Mouse (Mus musculus): ENCODE measurements around the gene F2r. TPM values are rescaled to one million over a fixed set of nuclear protein-coding genes. Genes with fewer than 3 reads are reported as not detected.

F2r gene
- polyA plus RNA-seq, 1 experiment, result 84.2 TPM

GRCm38 (mm10) chr13:95649941-95650340 lies 31.7 kb upstream of the F2r start:
- no peak for TF ChIP-seq GATA1 (IDR thresholded peaks at IDR 0.05; ENCODE audit: borderline replicate concordance, low read length)
- TF ChIP-seq FLI1 (IDR thresholded peaks at IDR 0.05; ENCODE audit: low read length), result no peak
- peaks cover 51% of the 10 kb centered on the region for H3K36me3 ChIP-seq (replicated peaks; ENCODE audit: low read length)
- peaks cover 65% of the 10 kb centered on the region for H3K4me1 ChIP-seq
- no peaks in the 10 kb centered on the region for H3K9me3 ChIP-seq
- no peak overlapping the region for H3K4me3 ChIP-seq (replicated peaks)
- H3K27me3 ChIP-seq (replicated peaks), result peaks cover 2% of the 10 kb centered on the region

- Histone ChIP-seq H3K4me3 (replicated peaks) (no peak overlapping the region), H3K36me3 (replicated peaks; ENCODE audit: low read length) (peaks cover 77% of the 10 kb centered on the region), H3K9me3 (no peaks in the 10 kb centered on the region), H3K4me1 (peaks cover 53% of the 10 kb centered on the region), H3K27me3 (replicated peaks) (peaks cover 2% of the 10 kb centered on the region)
- no peak for TF ChIP-seq FLI1 (IDR thresholded peaks at IDR 0.05; ENCODE audit: low read length)
- no peak for TF ChIP-seq GATA1 (IDR thresholded peaks at IDR 0.05; ENCODE audit: borderline replicate concordance, low read length)
Measured at GRCm38 (mm10) chr13:95647248-95647647, 29.0 kb upstream of the F2r start.

- Histone ChIP-seq H3K27me3 (replicated peaks) (peaks cover 2% of the 10 kb centered on the region), H3K9me3 (no peaks in the 10 kb centered on the region), H3K4me1 (peaks cover 47% of the 10 kb centered on the region), H3K4me3 (replicated peaks) (no peak overlapping the region), H3K36me3 (replicated peaks; ENCODE audit: low read length) (peaks cover 83% of the 10 kb centered on the region)
- TF ChIP-seq FLI1 (IDR thresholded peaks at IDR 0.05; ENCODE audit: low read length), result no peak
- no peak for TF ChIP-seq GATA1 (IDR thresholded peaks at IDR 0.05; ENCODE audit: borderline replicate concordance, low read length)
Measured at GRCm38 (mm10) chr13:95646687-95647111, 28.4 kb upstream of the F2r start.

DNA sequence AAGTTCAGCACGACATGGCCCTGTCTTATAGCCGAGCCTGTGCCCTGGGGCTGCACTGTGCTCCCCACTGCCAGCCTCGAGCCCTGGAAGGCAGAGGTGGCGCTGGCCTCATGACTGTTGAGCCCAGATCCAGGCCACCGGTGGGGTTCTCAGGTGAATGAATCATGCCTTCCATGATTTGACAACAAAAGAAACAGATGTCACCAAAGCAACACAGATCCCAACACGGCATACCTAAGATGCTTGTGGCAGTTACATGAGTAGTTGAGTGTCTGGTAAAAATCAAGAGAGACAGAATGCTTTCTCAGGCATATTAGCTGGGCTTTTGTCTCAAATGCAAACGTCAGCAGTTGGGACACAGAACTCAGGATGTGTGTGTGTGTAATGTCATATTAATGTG lies 25.5 kb upstream of the F2r start:
- Histone ChIP-seq H3K9me3 (no peaks in the 10 kb centered on the region), H3K4me1 (peaks cover 44% of the 10 kb centered on the region), H3K4me3 (replicated peaks) (no peak overlapping the region), H3K36me3 (replicated peaks; ENCODE audit: low read length) (peaks cover 77% of the 10 kb centered on the region), H3K27me3 (replicated peaks) (peaks cover 2% of the 10 kb centered on the region)
- TF ChIP-seq GATA1 (IDR thresholded peaks at IDR 0.05; ENCODE audit: borderline replicate concordance, low read length), result no peak
- TF ChIP-seq FLI1 (IDR thresholded peaks at IDR 0.05; ENCODE audit: low read length), result no peak

DNA sequence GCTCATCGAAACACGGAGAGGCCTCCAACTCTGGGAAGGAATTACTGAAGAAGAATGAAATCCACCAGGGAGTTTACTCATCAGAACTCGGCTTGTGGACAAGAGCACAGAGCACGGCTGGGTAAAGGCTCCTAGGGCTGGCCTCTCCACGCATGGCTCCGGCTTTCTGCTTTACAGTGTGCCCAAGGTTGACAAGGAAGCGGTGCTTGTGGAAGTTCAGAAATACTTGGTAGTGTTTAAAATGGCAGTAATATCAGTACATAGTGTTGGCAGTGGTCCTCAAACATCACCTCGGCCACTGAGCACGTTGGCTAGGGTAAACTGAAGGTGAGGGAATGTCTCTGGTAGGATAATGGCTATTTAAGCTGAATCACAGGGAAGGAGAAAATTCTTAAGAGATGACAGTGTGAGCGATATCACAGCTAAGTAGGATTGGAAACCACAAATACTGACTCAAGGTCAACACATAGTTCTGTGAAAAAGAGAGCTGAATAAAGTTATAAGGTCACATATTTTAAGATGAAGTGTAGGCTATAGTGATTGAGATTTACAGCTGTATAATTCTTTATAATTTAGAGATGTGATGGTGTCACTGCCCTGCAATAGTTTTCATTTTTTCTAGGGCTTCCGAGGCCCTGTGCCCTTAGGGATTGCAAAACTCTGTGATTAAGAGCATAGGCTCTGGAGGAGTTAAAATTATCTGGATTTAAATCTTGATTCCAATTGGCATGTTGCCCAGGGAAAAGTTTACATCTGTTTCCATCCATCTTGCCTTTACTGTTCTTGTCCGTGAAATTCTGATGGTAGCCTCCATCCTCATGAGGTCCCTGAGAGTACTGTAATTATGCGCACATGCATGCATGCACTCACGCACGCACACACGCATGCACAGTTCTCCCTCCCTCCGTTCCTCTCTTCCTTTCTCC lies 23.0 kb upstream of the F2r start:
- H3K4me1 ChIP-seq, result peaks cover 58% of the 10 kb centered on the region
- no peaks in the 10 kb centered on the region for H3K9me3 ChIP-seq
- peaks cover 70% of the 10 kb centered on the region for H3K36me3 ChIP-seq (replicated peaks; ENCODE audit: low read length)
- peaks cover 2% of the 10 kb centered on the region for H3K27me3 ChIP-seq (replicated peaks)
- H3K4me3 ChIP-seq (replicated peaks), result no peak overlapping the region
- TF ChIP-seq FLI1 (IDR thresholded peaks at IDR 0.05; ENCODE audit: low read length), result no peak
- no peak for TF ChIP-seq GATA1 (IDR thresholded peaks at IDR 0.05; ENCODE audit: borderline replicate concordance, low read length)

- H3K4me1 ChIP-seq, result peaks cover 67% of the 10 kb centered on the region
- no peaks in the 10 kb centered on the region for H3K9me3 ChIP-seq
- peaks cover 67% of the 10 kb centered on the region for H3K36me3 ChIP-seq (replicated peaks; ENCODE audit: low read length)
- H3K4me3 ChIP-seq (replicated peaks), result no peak overlapping the region
- TF ChIP-seq GATA1 (IDR thresholded peaks at IDR 0.05; ENCODE audit: borderline replicate concordance, low read length) (no peak), FLI1 (IDR thresholded peaks at IDR 0.05; ENCODE audit: low read length) (no peak)
- peaks cover 2% of the 10 kb centered on the region for H3K27me3 ChIP-seq (replicated peaks)
Measured at GRCm38 (mm10) chr13:95640408-95640807, 22.1 kb upstream of the F2r start.

DNA sequence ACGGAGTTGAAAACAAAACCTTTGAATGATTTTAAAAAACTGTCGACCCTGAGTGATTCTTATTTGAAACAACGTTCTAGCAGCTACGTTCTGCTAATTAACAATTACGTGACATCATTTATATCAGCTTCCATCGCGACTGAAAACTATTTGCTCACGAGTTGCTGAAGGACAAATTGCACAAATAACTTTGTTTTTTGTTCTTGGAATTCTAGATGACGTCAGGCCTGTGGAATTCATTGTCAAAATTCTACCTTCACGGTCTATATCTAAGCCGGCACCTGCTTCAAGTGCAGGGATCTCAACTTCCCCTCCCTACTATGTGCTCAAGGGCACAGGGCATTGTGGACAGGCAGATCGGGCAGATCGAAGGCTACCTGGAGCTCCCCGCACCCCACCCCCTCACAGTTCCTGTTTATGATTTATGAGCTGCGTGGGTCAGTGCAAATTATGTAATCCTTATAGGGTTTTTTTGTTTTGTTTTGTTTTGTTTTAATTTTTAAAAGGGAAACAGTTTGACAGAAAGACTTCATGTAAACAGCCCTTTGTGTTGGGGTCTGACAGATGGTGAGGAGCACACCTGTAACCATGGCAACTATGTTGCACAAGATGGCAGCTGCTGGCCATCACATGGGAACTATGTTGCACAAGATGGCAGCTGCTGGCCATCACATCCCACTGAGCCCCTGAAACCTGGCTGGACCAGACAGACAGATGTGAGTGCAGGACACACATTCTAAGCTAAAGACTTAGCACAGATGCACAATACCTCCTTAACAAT lies 21.2 kb upstream of the F2r start:
- TF ChIP-seq FLI1 (IDR thresholded peaks at IDR 0.05; ENCODE audit: low read length) (no peak), GATA1 (IDR thresholded peaks at IDR 0.05; ENCODE audit: borderline replicate concordance, low read length) (no peak)
- Histone ChIP-seq H3K9me3 (no peaks in the 10 kb centered on the region), H3K36me3 (replicated peaks; ENCODE audit: low read length) (peaks cover 63% of the 10 kb centered on the region), H3K4me1 (peaks cover 71% of the 10 kb centered on the region), H3K27me3 (replicated peaks) (peaks cover 2% of the 10 kb centered on the region), H3K4me3 (replicated peaks) (no peak overlapping the region)

DNA sequence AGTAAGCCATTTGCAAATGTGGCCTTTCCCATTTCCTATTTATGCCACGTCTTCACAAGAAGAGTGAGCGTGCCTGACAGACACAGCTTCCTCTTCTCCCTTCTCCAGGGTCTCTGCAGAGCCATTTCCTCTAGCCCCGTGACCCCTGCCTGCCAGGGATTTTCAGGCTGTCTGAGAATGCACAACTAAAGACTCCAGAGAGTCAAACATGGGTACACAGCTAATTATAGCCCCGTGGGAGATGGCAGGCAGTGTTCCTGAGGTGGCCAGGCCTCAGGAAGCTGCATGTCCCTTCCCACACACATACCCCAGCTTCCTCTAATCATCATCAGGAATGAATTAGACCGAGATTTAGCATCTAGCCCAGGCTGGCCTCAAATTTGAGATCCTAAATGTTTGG lies 20.6 kb upstream of the F2r start:
- peaks cover 72% of the 10 kb centered on the region for H3K4me1 ChIP-seq
- peaks cover 58% of the 10 kb centered on the region for H3K36me3 ChIP-seq (replicated peaks; ENCODE audit: low read length)
- H3K9me3 ChIP-seq, result no peaks in the 10 kb centered on the region
- peaks cover 2% of the 10 kb centered on the region for H3K27me3 ChIP-seq (replicated peaks)
- peak overlapping the region; percentile 72 for H3K4me3 ChIP-seq (replicated peaks)
- no peak for TF ChIP-seq GATA1 (IDR thresholded peaks at IDR 0.05; ENCODE audit: borderline replicate concordance, low read length)
- no peak for TF ChIP-seq FLI1 (IDR thresholded peaks at IDR 0.05; ENCODE audit: low read length)

DNA sequence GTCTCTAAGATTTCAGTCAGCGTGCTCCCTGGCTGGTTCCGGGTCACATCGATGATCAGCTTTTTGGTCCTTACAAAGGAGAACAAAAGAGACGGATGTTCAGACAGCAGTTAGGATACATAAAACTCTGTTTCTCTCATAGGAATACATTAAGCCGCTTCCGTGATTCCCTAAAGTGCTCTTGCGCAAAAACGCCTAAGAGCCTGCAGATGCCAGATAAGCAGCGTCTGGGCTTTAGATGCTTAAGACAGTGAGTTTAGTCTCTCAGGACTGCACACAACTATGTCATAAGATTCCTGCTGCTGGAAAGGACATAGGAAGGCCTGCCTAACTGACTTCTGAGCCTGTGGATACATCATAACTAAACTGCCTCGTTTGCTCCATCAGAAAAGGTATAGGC lies 19.4 kb upstream of the F2r start:
- TF ChIP-seq GATA1 (IDR thresholded peaks at IDR 0.05; ENCODE audit: borderline replicate concordance, low read length) (no peak), FLI1 (IDR thresholded peaks at IDR 0.05; ENCODE audit: low read length) (no peak)
- H3K36me3 ChIP-seq (replicated peaks; ENCODE audit: low read length), result peaks cover 48% of the 10 kb centered on the region
- H3K4me1 ChIP-seq, result peaks cover 76% of the 10 kb centered on the region
- peaks cover 2% of the 10 kb centered on the region for H3K27me3 ChIP-seq (replicated peaks)
- H3K9me3 ChIP-seq, result no peaks in the 10 kb centered on the region
- H3K4me3 ChIP-seq (replicated peaks), result no peak overlapping the region

DNA sequence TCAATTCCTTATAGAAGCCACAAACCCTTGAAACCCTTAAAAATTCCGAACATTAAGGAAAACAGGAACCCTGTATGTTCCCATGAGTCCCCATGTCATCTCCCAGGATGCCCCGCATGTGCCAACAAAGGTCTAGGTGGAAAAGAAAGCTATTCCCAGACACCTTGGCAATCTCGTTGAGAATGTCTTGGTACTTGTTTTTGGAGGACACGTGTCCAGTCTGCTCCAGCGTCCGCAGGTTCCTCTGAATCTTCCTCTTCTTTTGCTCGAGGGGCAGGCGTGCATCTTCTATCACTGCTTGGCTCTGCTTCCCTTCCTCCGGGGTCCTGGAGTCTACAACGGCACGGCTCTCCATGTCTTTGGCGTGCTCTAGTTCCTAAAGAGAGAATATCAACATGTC lies 17.0 kb upstream of the F2r start:
- peaks cover 43% of the 10 kb centered on the region for H3K36me3 ChIP-seq (replicated peaks; ENCODE audit: low read length)
- H3K4me1 ChIP-seq, result peaks cover 82% of the 10 kb centered on the region
- H3K27me3 ChIP-seq (replicated peaks), result no peaks in the 10 kb centered on the region
- H3K4me3 ChIP-seq (replicated peaks), result no peak overlapping the region
- H3K9me3 ChIP-seq, result no peaks in the 10 kb centered on the region
- TF ChIP-seq FLI1 (IDR thresholded peaks at IDR 0.05; ENCODE audit: low read length) (no peak), GATA1 (IDR thresholded peaks at IDR 0.05; ENCODE audit: borderline replicate concordance, low read length) (no peak)
